Mouse (Mus musculus): Measurements from ENCODE around the gene Tm6sf1. TPM values are rescaled to one million over a fixed set of nuclear protein-coding genes. Genes with fewer than 3 reads are reported as not detected.
A peak's percentile ranks its signal among the peaks of the same experiment; 100 is the strongest.

Tm6sf1 gene
- polyA plus RNA-seq, 1 experiment from 2014 or later: 12.5 TPM

DNA sequence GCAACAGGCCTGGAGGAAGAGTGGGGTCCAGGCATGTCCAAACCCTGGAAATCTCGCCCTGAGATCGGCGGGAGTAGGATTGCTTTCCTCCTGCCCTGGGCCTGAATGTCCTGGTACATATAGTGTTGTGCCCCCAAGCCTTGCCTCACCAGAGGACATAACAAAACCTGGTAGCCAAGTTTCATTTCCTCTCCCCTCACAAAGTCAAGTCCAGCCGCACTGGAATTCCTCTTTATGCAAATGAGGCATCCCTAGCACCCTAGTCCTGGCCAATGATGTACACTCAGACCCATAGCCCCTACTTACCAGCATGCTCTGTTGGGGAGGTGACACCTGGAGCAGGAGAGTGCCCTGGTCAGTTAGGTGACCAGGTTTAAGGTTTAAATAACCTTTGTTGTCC is 2.6 kb upstream of the Tm6sf1 start:
- ATAC-seq (replicated peaks; ENCODE audit: low FRiP score): no peak
- no peaks in the 10 kb centered on the region for H3K36me3 ChIP-seq (ENCODE audit: control insufficient read depth, insufficient read depth, low read length)
- no peak overlapping the region for H3K4me2 ChIP-seq
- no peak for DNase-seq (ENCODE audit: low spot score)
- H3K27me3 ChIP-seq (replicated peaks; ENCODE audit: control insufficient read depth, insufficient read depth, low read length): peaks cover 40% of the 10 kb centered on the region
- H3K27ac ChIP-seq (ENCODE audit: low read depth, low read length): no peak overlapping the region
- H3K9me3 ChIP-seq (ENCODE audit: control insufficient read depth, low read length): no peaks in the 10 kb centered on the region
- H3K9ac ChIP-seq (ENCODE audit: low read depth, low read length): no peak overlapping the region
- H3K4me3 ChIP-seq (ENCODE audit: low read depth, low read length): no peak overlapping the region
- WGBS: 74% methylated on average over 4 of the region's 4 CpGs
- H3K4me1 ChIP-seq (replicated peaks; ENCODE audit: control insufficient read depth, insufficient read depth, low read length): peaks cover 11% of the 10 kb centered on the region

- no peaks in the 10 kb centered on the region for H3K36me3 ChIP-seq (ENCODE audit: control insufficient read depth, insufficient read depth, low read length)
- ATAC-seq (replicated peaks; ENCODE audit: low FRiP score) (no peak), DNase-seq (ENCODE audit: low spot score) (no peak)
- peak overlapping the region; percentile 96 for H3K4me2 ChIP-seq
- H3K4me3 ChIP-seq (ENCODE audit: low read depth, low read length): peak overlapping the region; percentile 65; the same call in 1 of the 2 replicates
- H3K4me1 ChIP-seq (replicated peaks; ENCODE audit: control insufficient read depth, insufficient read depth, low read length): peaks cover 13% of the 10 kb centered on the region
- 11% methylated on average over 9 of the region's 9 CpGs for WGBS
- no peak overlapping the region for H3K27ac ChIP-seq (ENCODE audit: low read depth, low read length)
- H3K27me3 ChIP-seq (replicated peaks; ENCODE audit: control insufficient read depth, insufficient read depth, low read length): peaks cover 54% of the 10 kb centered on the region
- no peaks in the 10 kb centered on the region for H3K9me3 ChIP-seq (ENCODE audit: control insufficient read depth, low read length)
- no peak overlapping the region for H3K9ac ChIP-seq (ENCODE audit: low read depth, low read length)
Observed at GRCm38 (mm10) chr7:81858236-81858635, 565 bp upstream of the Tm6sf1 start.

- H3K4me1 ChIP-seq (replicated peaks; ENCODE audit: control insufficient read depth, insufficient read depth, low read length): peaks cover 13% of the 10 kb centered on the region
- no peak for DNase-seq (ENCODE audit: low spot score)
- peak overlapping the region; percentile 96 for H3K4me2 ChIP-seq
- H3K36me3 ChIP-seq (ENCODE audit: control insufficient read depth, insufficient read depth, low read length): no peaks in the 10 kb centered on the region
- 0 out of 2 replicates have a peak overlapping the region, but pooled peaks have one; percentile 64 for H3K9ac ChIP-seq (ENCODE audit: low read depth, low read length)
- peak overlapping the region; percentile 65 for H3K4me3 ChIP-seq (ENCODE audit: low read depth, low read length)
- 23% methylated on average over 11 of the region's 11 CpGs for WGBS
- H3K27ac ChIP-seq (ENCODE audit: low read depth, low read length): peak overlapping the region; percentile 46
- ATAC-seq (replicated peaks; ENCODE audit: low FRiP score): 0 out of 2 replicates have a peak, but pooled peaks have one; percentile 29
- H3K9me3 ChIP-seq (ENCODE audit: control insufficient read depth, low read length): no peaks in the 10 kb centered on the region
- H3K27me3 ChIP-seq (replicated peaks; ENCODE audit: control insufficient read depth, insufficient read depth, low read length): peaks cover 54% of the 10 kb centered on the region
Observed at GRCm38 (mm10) chr7:81860071-81860470, 1.3 kb downstream of the Tm6sf1 start.

DNA sequence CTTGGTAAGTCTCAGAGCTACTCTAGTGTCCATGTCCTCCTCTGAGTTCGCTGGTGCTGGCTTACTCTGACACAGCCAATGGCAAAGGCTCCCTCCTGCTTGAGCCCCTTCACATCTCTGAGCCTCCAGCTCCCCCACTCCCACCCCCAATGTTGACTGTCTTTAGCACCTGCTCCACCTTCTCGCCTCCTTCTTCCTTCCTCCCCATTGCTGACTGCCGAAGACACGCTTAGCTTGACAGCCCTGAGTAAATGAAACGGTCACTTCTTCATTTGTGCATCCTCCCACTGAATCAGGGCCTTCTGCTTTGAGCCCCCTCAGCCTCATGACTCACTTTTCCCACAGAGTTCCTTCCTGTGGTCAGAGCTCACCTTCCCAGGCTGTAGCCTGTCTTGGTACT is 2.2 kb downstream of the Tm6sf1 start:
- ATAC-seq (replicated peaks; ENCODE audit: low FRiP score) (no peak), DNase-seq (ENCODE audit: low spot score) (no peak)
- peak overlapping the region; percentile 96; the same call in 1 of the 2 replicates for H3K4me2 ChIP-seq
- H3K4me1 ChIP-seq (replicated peaks; ENCODE audit: control insufficient read depth, insufficient read depth, low read length): peaks cover 13% of the 10 kb centered on the region
- no peak overlapping the region for H3K9ac ChIP-seq (ENCODE audit: low read depth, low read length)
- peaks cover 54% of the 10 kb centered on the region for H3K27me3 ChIP-seq (replicated peaks; ENCODE audit: control insufficient read depth, insufficient read depth, low read length)
- no peaks in the 10 kb centered on the region for H3K9me3 ChIP-seq (ENCODE audit: control insufficient read depth, low read length)
- 51% methylated on average over 5 of the region's 5 CpGs for WGBS
- no peak overlapping the region for H3K27ac ChIP-seq (ENCODE audit: low read depth, low read length)
- no peak overlapping the region for H3K4me3 ChIP-seq (ENCODE audit: low read depth, low read length)
- H3K36me3 ChIP-seq (ENCODE audit: control insufficient read depth, insufficient read depth, low read length): no peaks in the 10 kb centered on the region

DNA sequence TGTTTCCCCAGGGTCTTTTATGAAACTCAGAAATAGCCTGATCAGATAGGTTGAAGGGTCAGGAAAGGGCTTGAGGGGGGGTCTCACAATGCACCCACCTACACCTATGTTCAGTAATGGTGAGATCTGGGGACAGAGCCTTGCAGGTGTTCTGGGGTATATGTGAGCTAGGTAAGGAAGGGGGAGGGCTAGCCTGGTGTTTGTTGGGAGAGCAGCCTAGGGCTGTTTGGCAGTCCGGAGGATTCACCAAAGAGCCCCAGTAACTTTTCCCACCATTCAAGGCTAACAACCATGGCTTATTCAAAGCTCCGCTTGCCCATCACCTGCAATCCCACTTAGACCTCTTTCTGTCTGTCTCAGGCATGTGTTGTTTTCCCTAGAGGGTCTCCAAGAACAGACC is 2.7 kb downstream of the Tm6sf1 start:
- ATAC-seq (replicated peaks; ENCODE audit: low FRiP score) (no peak), DNase-seq (ENCODE audit: low spot score) (no peak)
- Histone ChIP-seq H3K4me3 (ENCODE audit: low read depth, low read length) (no peak overlapping the region), H3K9me3 (ENCODE audit: control insufficient read depth, low read length) (no peaks in the 10 kb centered on the region), H3K9ac (ENCODE audit: low read depth, low read length) (no peak overlapping the region), H3K4me2 (peak overlapping the region; percentile 17; the same call in 1 of the 2 replicates), H3K27ac (ENCODE audit: low read depth, low read length) (no peak overlapping the region), H3K27me3 (replicated peaks; ENCODE audit: control insufficient read depth, insufficient read depth, low read length) (peaks cover 54% of the 10 kb centered on the region), H3K4me1 (replicated peaks; ENCODE audit: control insufficient read depth, insufficient read depth, low read length) (peaks cover 13% of the 10 kb centered on the region), H3K36me3 (ENCODE audit: control insufficient read depth, insufficient read depth, low read length) (no peaks in the 10 kb centered on the region)
- 84% methylated on average over 2 of the region's 2 CpGs for WGBS

DNA sequence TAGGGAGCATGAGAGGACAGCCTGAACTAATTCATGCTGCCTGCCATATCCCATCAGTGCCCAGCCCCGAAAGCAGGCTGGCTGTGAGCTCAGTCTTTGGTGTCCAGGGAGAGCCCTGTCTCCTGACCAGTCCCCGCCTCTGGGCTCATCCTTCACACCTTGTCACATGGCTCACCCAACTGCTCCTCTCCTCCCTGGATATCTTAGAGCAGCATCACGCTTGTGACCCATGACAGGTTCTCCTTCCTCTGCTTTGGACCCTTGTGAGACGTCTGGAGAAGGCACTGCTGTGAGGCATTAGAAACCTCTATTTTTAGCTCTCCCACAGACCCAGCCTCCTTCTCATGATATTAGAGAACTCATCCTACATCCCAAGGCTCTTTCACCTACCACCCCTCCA is 3.1 kb downstream of the Tm6sf1 start:
- no peak for ATAC-seq (replicated peaks; ENCODE audit: low FRiP score)
- no peaks in the 10 kb centered on the region for H3K9me3 ChIP-seq (ENCODE audit: control insufficient read depth, low read length)
- no peak for DNase-seq (ENCODE audit: low spot score)
- WGBS: 60% methylated on average over 4 of the region's 4 CpGs
- no peak overlapping the region; the same call in 1 of the 2 replicates for H3K4me2 ChIP-seq
- peaks cover 52% of the 10 kb centered on the region for H3K27me3 ChIP-seq (replicated peaks; ENCODE audit: control insufficient read depth, insufficient read depth, low read length)
- peaks cover 13% of the 10 kb centered on the region for H3K4me1 ChIP-seq (replicated peaks; ENCODE audit: control insufficient read depth, insufficient read depth, low read length)
- H3K36me3 ChIP-seq (ENCODE audit: control insufficient read depth, insufficient read depth, low read length): no peaks in the 10 kb centered on the region
- no peak overlapping the region for H3K27ac ChIP-seq (ENCODE audit: low read depth, low read length)
- no peak overlapping the region for H3K4me3 ChIP-seq (ENCODE audit: low read depth, low read length)
- no peak overlapping the region for H3K9ac ChIP-seq (ENCODE audit: low read depth, low read length)

- Histone ChIP-seq H3K27me3 (replicated peaks; ENCODE audit: control insufficient read depth, insufficient read depth, low read length) (peaks cover 45% of the 10 kb centered on the region), H3K4me3 (ENCODE audit: low read depth, low read length) (no peak overlapping the region), H3K9me3 (ENCODE audit: control insufficient read depth, low read length) (no peaks in the 10 kb centered on the region), H3K4me2 (peak overlapping the region; percentile 33), H3K9ac (ENCODE audit: low read depth, low read length) (no peak overlapping the region), H3K27ac (ENCODE audit: low read depth, low read length) (no peak overlapping the region), H3K4me1 (replicated peaks; ENCODE audit: control insufficient read depth, insufficient read depth, low read length) (peaks cover 13% of the 10 kb centered on the region), H3K36me3 (ENCODE audit: control insufficient read depth, insufficient read depth, low read length) (no peaks in the 10 kb centered on the region)
- WGBS: 43% methylated on average over 24 of the region's 24 CpGs
- DNase-seq (ENCODE audit: low spot score) (no peak), ATAC-seq (replicated peaks; ENCODE audit: low FRiP score) (no peak)
Observed at GRCm38 (mm10) chr7:81862587-81863583, 4.1 kb downstream of the Tm6sf1 start.

DNA sequence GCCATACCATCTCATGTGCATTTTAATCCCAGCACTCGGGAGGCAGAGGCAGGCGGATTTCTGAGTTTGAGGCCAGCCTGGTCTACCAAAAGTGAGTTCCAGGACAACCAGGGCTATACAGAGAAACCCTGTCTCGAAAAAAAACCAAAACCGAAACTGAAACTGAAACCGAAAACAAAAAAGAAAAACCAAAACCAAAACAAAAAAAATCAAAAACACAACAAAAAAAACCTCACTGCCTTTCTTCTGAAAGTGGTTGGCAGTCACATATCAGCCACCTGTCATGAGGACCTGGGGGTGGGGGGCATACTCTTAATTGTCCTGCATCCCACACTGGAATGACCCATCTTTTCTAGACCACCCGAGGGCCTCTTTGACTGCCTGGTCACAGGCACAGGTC is 5.8 kb downstream of the Tm6sf1 start:
- no peaks in the 10 kb centered on the region for H3K36me3 ChIP-seq (ENCODE audit: control insufficient read depth, insufficient read depth, low read length)
- peaks cover 3% of the 10 kb centered on the region; the same call in 1 of the 2 replicates for H3K4me1 ChIP-seq (replicated peaks; ENCODE audit: control insufficient read depth, insufficient read depth, low read length)
- H3K4me2 ChIP-seq: no peak overlapping the region
- ATAC-seq (replicated peaks; ENCODE audit: low FRiP score) (no peak), DNase-seq (ENCODE audit: low spot score) (no peak)
- H3K27ac ChIP-seq (ENCODE audit: low read depth, low read length): no peak overlapping the region
- H3K9me3 ChIP-seq (ENCODE audit: control insufficient read depth, low read length): no peaks in the 10 kb centered on the region
- H3K27me3 ChIP-seq (replicated peaks; ENCODE audit: control insufficient read depth, insufficient read depth, low read length): peaks cover 28% of the 10 kb centered on the region
- WGBS: 91% methylated on average over 6 of the region's 6 CpGs
- H3K9ac ChIP-seq (ENCODE audit: low read depth, low read length): no peak overlapping the region
- no peak overlapping the region for H3K4me3 ChIP-seq (ENCODE audit: low read depth, low read length)

Measured in liver, embryonic 11.5 days (tissue).